Mouse (Mus musculus) 416B (cell line): Measurements from ENCODE around the gene 4931414P19Rik.

Source experiments
- DNase-seq: peaks from one replicate; pipeline ENCODE4 v3.0.0; 2011; ENCODE audit warnings: low read depth

The 4931414P19Rik gene

GRCm38 (mm10) chr14:54583681-54584338, 22.0 kb downstream of the 4931414P19Rik start:
- peak; percentile 73 for DNase-seq

- DNase-seq = no peak
Observed at GRCm38 (mm10) chr14:54582536-54582935, 23.3 kb downstream of the 4931414P19Rik start.

GRCm38 (mm10) chr14:54579638-54580037, 26.2 kb downstream of the 4931414P19Rik start:
- DNase-seq = peak; percentile 48

- peak; percentile 42 for DNase-seq
Observed at GRCm38 (mm10) chr14:54578063-54578462, 27.7 kb downstream of the 4931414P19Rik start.

- no peak for DNase-seq
Observed at GRCm38 (mm10) chr14:54577089-54577982, 28.5 kb downstream of the 4931414P19Rik start, which contains the start of gene Ajuba. Gene Ajuba (minus strand): TSS chr14:54577558.

- no peak for DNase-seq
Observed at GRCm38 (mm10) chr14:54576241-54577088, 29.3 kb downstream of the 4931414P19Rik start.

GRCm38 (mm10) chr14:54575631-54576030, 30.2 kb downstream of the 4931414P19Rik start:
- DNase-seq = no peak

GRCm38 (mm10) chr14:54575031-54575430, 30.8 kb downstream of the 4931414P19Rik start:
- DNase-seq = no peak

GRCm38 (mm10) chr14:54574253-54574652, 31.5 kb downstream of the 4931414P19Rik start:
- no peak for DNase-seq

- no peak for DNase-seq
Observed at GRCm38 (mm10) chr14:54572790-54573736, 32.7 kb downstream of the 4931414P19Rik start.

GRCm38 (mm10) chr14:54572122-54572521, 33.7 kb downstream of the 4931414P19Rik start:
- DNase-seq = no peak

GRCm38 (mm10) chr14:54569451-54570392, 36.1 kb downstream of the 4931414P19Rik start:
- DNase-seq = no peak

GRCm38 (mm10) chr14:54568694-54569414, 36.9 kb downstream of the 4931414P19Rik start:
- peak; percentile 82 for DNase-seq

- DNase-seq = no peak
Observed at GRCm38 (mm10) chr14:54560527-54561242, 45.1 kb downstream of the 4931414P19Rik start.

- no peak for DNase-seq
Observed at GRCm38 (mm10) chr14:54557330-54557729, 48.5 kb downstream of the 4931414P19Rik start.

GRCm38 (mm10) chr14:54553975-54554769, 51.6 kb downstream of the 4931414P19Rik start, which contains the start of gene Haus4:
Gene Haus4 (minus strand): TSS chr14:54554616.
- peak; percentile 97 for DNase-seq

GRCm38 (mm10) chr14:54553454-54553974, 52.3 kb downstream of the 4931414P19Rik start:
- peak; percentile 76 for DNase-seq
